Mouse (Mus musculus): ENCODE data around the gene Golt1a.

- no peak for TF ChIP-seq CTCF (conservative IDR thresholded peaks at IDR 0.05; ENCODE audit: low read length)
- no peak for TF ChIP-seq POU5F1 (IDR thresholded peaks at IDR 0.05; ENCODE audit: borderline replicate concordance, low read length)
Measured at GRCm38 (mm10) chr1:133355469-133355868, 45.9 kb downstream of the Golt1a start.
